Mouse (Mus musculus) CH12.LX (cell line): ENCODE measurements around the gene Cdkn2a. TPM values are rescaled to one million over a fixed set of nuclear protein-coding genes. Genes with fewer than 3 reads are reported as not detected.

Experiments used
- DNase-seq: peaks from one replicate; pipeline ENCODE4 v3.0.0-alpha.2; 2013; ENCODE audit errors: extremely low read depth
- H3K27ac ChIP-seq: 2 replicates; pipeline ENCODE4 v1.5.1; 2012; ENCODE audit warnings: low read depth, mild to moderate bottlenecking, control low read depth, moderate library complexity; ENCODE audit not compliant: insufficient read depth
- H3K27me3 ChIP-seq: replicated peaks from 2 replicates; pipeline ENCODE3; 2012; ENCODE audit warnings: inconsistent platforms
- H3K36me3 ChIP-seq, 2 experiments: replicated peaks in 1 of 2; 2 replicates each; pipeline versions ENCODE3 to v1.6.1; 2012; ENCODE audit warnings: inconsistent platforms in 1 of 2, low read length in 1 of 2, mild to moderate bottlenecking in 1 of 2, mixed read lengths in 1 of 2, moderate library complexity in 1 of 2; ENCODE audit not compliant: control insufficient read depth in 1 of 2, insufficient read depth in 1 of 2
- H3K4me1 ChIP-seq, 2 experiments: 2 replicates each; pipeline ENCODE4 v1.6.1; 2012; ENCODE audit warnings: inconsistent platforms in 1 of 2, moderate library complexity in 1 of 2; ENCODE audit not compliant: insufficient read depth in 2 of 2, control insufficient read depth in 1 of 2
- H3K4me2 ChIP-seq: 2 replicates; pipeline ENCODE4 v1.6.1; 2012; ENCODE audit warnings: low read depth, mild to moderate bottlenecking, control low read depth; ENCODE audit not compliant: poor library complexity, insufficient read depth, severe bottlenecking
- H3K4me3 ChIP-seq, 3 experiments: fragments of 150-350 bp in 1 of 3; sonication (generic) in 1 of 3; replicated peaks in 1 of 3; 2 replicates each; pipeline versions ENCODE3 to v1.5.1; 2011 to 2012; ENCODE audit warnings: low read depth in 2 of 3, low read length in 2 of 3, mild to moderate bottlenecking in 2 of 3, moderate library complexity in 2 of 3, control low read depth in 1 of 3, improper control_type of control experiment in 1 of 3, inconsistent platforms in 1 of 3, mixed read lengths in 1 of 3; ENCODE audit not compliant: poor library complexity in 1 of 3
- H3K79me2 ChIP-seq: replicated peaks from 2 replicates; pipeline ENCODE4 v1.6.1; 2012; ENCODE audit warnings: mild to moderate bottlenecking, moderate library complexity; ENCODE audit not compliant: control insufficient read depth, poor library complexity, insufficient read depth, severe bottlenecking; ENCODE audit errors: extremely low read depth
- H3K9ac ChIP-seq: 2 replicates; pipeline ENCODE4 v1.6.1; 2012; ENCODE audit warnings: low read depth, mild to moderate bottlenecking, control low read depth, moderate library complexity; ENCODE audit not compliant: insufficient read depth
- H3K9me3 ChIP-seq: replicated peaks from 2 replicates; pipeline ENCODE3; 2012; ENCODE audit warnings: low read length, inconsistent platforms, mixed read lengths
- CHD1 ChIP-seq: IDR thresholded peaks from 2 replicates; pipeline ENCODE4 v1.6.1; 2012; ENCODE audit warnings: low read depth, low read length, improper control_type of control experiment, inconsistent platforms
- CHD2 ChIP-seq: IDR thresholded peaks from 2 replicates; pipeline ENCODE4 v1.6.1; 2011; ENCODE audit warnings: low read length, improper control_type of control experiment
- CTCF ChIP-seq, 2 experiments: IDR thresholded peaks in 1 of 2; conservative IDR thresholded peaks in 1 of 2; 2 replicates each; pipeline ENCODE4 v1.5.1; 2011 to 2012; ENCODE audit warnings: low read depth in 2 of 2, low read length in 2 of 2, improper control_type of control experiment in 1 of 2, inconsistent platforms in 1 of 2, mild to moderate bottlenecking in 1 of 2, moderate library complexity in 1 of 2
- ELF1 ChIP-seq: IDR thresholded peaks from 2 replicates; pipeline ENCODE4 v1.6.1; 2014; ENCODE audit warnings: low read depth, mild to moderate bottlenecking, inconsistent platforms, low read length, improper control_type of control experiment
- EP300 ChIP-seq: IDR thresholded peaks from 2 replicates; pipeline ENCODE4 v1.6.1; 2011; ENCODE audit warnings: low read length, improper control_type of control experiment
- HCFC1 ChIP-seq: IDR thresholded peaks from 2 replicates; pipeline ENCODE4 v1.6.1; 2012; ENCODE audit warnings: low read depth, mild to moderate bottlenecking, inconsistent platforms, low read length, improper control_type of control experiment
- IRF4 ChIP-seq: IDR thresholded peaks from 2 replicates; pipeline ENCODE4 v1.6.1; 2014; ENCODE audit warnings: low read depth, mild to moderate bottlenecking, inconsistent platforms, low read length, improper control_type of control experiment
- JUN ChIP-seq: IDR thresholded peaks from 2 replicates; pipeline ENCODE4 v1.6.1; 2011; ENCODE audit warnings: low read depth, mild to moderate bottlenecking, low read length, improper control_type of control experiment, moderate library complexity; ENCODE audit not compliant: insufficient read depth
- KAT2A ChIP-seq: IDR thresholded peaks from 2 replicates; pipeline ENCODE4 v1.6.1; 2012; ENCODE audit warnings: low read length, improper control_type of control experiment, inconsistent platforms; ENCODE audit not compliant: insufficient replicate concordance
- MAFK ChIP-seq: IDR thresholded peaks from 2 replicates; pipeline ENCODE4 v1.6.1; 2011; ENCODE audit warnings: low read length, improper control_type of control experiment; ENCODE audit not compliant: insufficient replicate concordance
- MAZ ChIP-seq: IDR thresholded peaks from 2 replicates; pipeline ENCODE4 v1.6.1; 2012; ENCODE audit warnings: low read depth, mild to moderate bottlenecking, inconsistent platforms, low read length, improper control_type of control experiment, moderate library complexity
- NELFE ChIP-seq: IDR thresholded peaks from 2 replicates; pipeline ENCODE4 v1.6.1; 2011; ENCODE audit warnings: low read depth, low read length, improper control_type of control experiment
- NRF1 ChIP-seq: IDR thresholded peaks from 2 replicates; pipeline ENCODE4 v1.6.1; 2014; ENCODE audit warnings: low read depth, mild to moderate bottlenecking, inconsistent platforms, low read length, improper control_type of control experiment, moderate library complexity
- PAX5 ChIP-seq: IDR thresholded peaks from 2 replicates; pipeline ENCODE4 v1.6.1; 2012; ENCODE audit warnings: low read length, inconsistent platforms, mixed read lengths
- POLR2A ChIP-seq: IDR thresholded peaks from 2 replicates; pipeline ENCODE4 v1.6.1; 2011; ENCODE audit warnings: low read depth, mild to moderate bottlenecking, improper control_type of control experiment, low read length
- RCOR1 ChIP-seq: conservative IDR thresholded peaks from 2 replicates; pipeline ENCODE4 v1.6.1; 2012; ENCODE audit warnings: low read depth, mild to moderate bottlenecking, inconsistent platforms, low read length, improper control_type of control experiment
- SMC3 ChIP-seq: IDR thresholded peaks from 2 replicates; pipeline ENCODE4 v1.6.1; 2011; ENCODE audit warnings: low read depth, low read length, improper control_type of control experiment
- TBP ChIP-seq: conservative IDR thresholded peaks from 2 replicates; pipeline ENCODE4 v1.6.1; 2011; ENCODE audit warnings: low read depth, low read length, improper control_type of control experiment
- TCF12 ChIP-seq: IDR thresholded peaks from 2 replicates; pipeline ENCODE4 v1.6.1; 2014; ENCODE audit warnings: low read depth, mild to moderate bottlenecking, inconsistent platforms, low read length, improper control_type of control experiment
- UBTF ChIP-seq: IDR thresholded peaks from 2 replicates; pipeline ENCODE4 v1.6.1; 2012; ENCODE audit warnings: low read depth, mild to moderate bottlenecking, inconsistent platforms, low read length, improper control_type of control experiment, moderate library complexity
- ZKSCAN1 ChIP-seq: IDR thresholded peaks from 2 replicates; pipeline ENCODE4 v1.6.1; 2012; ENCODE audit warnings: low read depth, inconsistent platforms, low read length, improper control_type of control experiment, borderline replicate concordance
- ZMIZ1 ChIP-seq: IDR thresholded peaks from 2 replicates; pipeline ENCODE4 v1.6.1; 2012; ENCODE audit warnings: low read depth, mild to moderate bottlenecking, inconsistent platforms, low read length, improper control_type of control experiment
- ZNF384 ChIP-seq: IDR thresholded peaks from 2 replicates; pipeline ENCODE4 v1.6.1; 2012; ENCODE audit warnings: low read depth, low read length, improper control_type of control experiment, inconsistent platforms
- dilution Hi-C: fragments of 300-500 bp; cut with MboI; formaldehyde crosslinking; loops from 2 replicates; pipeline ENCODE4 v1.14.3; 2020; ENCODE audit warnings: low sequenced_read_pairs; ENCODE audit not compliant: extremely low pct_unique_long_range_greater_than_20kb, extremely low pct_ligation_motif_present
- in situ Hi-C: fragments of 300-500 bp; cut with MboI; formaldehyde crosslinking; loops from 3 replicates; pipeline ENCODE4 v1.14.3; 2019; ENCODE audit warnings: low sequenced_read_pairs, low pct_ligation_motif_present, low pct_unique_long_range_greater_than_20kb, mixed read lengths
- polyA plus RNA-seq: library from polyadenylated mRNA; unstranded; fragments of >175 nt; gene quantifications from 2 replicates; pipeline ENCODE4 v1.2.1, GENCODE M21; 2012; ENCODE audit warnings: low read depth; ENCODE audit not compliant: insufficient read length
- total RNA-seq, 2 experiments: library from RNA; depleted of rRNA; stranded (reverse); fragments of 300-350 nt in 1 of 2; fragments of >200 nt in 1 of 2; gene quantifications; 2 replicates each; pipeline ENCODE4 v1.2.3; 2012 to 2014

Gene Cdkn2a
- total and polyA plus RNA-seq, 3 experiments, result not detected

GRCm38 (mm10) chr4:89273585-89273984 is 20.9 kb downstream of the Cdkn2a start:
- no peaks in the 10 kb centered on the region for H3K27me3 ChIP-seq
- no peak for DNase-seq
- H3K36me3 ChIP-seq, result no peaks in the 10 kb centered on the region
- no peak overlapping the region for H3K9ac ChIP-seq
- no peak overlapping the region for H3K4me2 ChIP-seq
- H3K4me3 ChIP-seq, result no peak overlapping the region
- no peak for TF ChIP-seq CTCF (conservative IDR thresholded peaks at IDR 0.05 in 1 of 2, IDR thresholded peaks at IDR 0.05 in 1 of 2; ENCODE audit: low read depth in 2 of 2, low read length in 2 of 2)
- no peaks in the 10 kb centered on the region for H3K79me2 ChIP-seq
- H3K27ac ChIP-seq, result no peak overlapping the region
- no peaks in the 10 kb centered on the region for H3K9me3 ChIP-seq
- H3K4me1 ChIP-seq, result no peaks in the 10 kb centered on the region
- dilution Hi-C loops, result no loop called here
- in situ Hi-C loops, result no loop called here

GRCm38 (mm10) chr4:89272961-89273540 is 21.4 kb downstream of the Cdkn2a start:
- Histone ChIP-seq H3K36me3 (no peaks in the 10 kb centered on the region), H3K79me2 (no peaks in the 10 kb centered on the region), H3K4me1 (no peaks in the 10 kb centered on the region), H3K4me2 (no peak overlapping the region), H3K9me3 (no peaks in the 10 kb centered on the region), H3K9ac (no peak overlapping the region)
- dilution Hi-C loops, result no loop called here
- no peak for DNase-seq
- TF ChIP-seq CTCF (conservative IDR thresholded peaks at IDR 0.05 in 1 of 2, IDR thresholded peaks at IDR 0.05 in 1 of 2; ENCODE audit: low read depth in 2 of 2, low read length in 2 of 2), result no peak
- TF ChIP-seq MAFK, result no peak
- TF ChIP-seq TBP, result no peak
- TF ChIP-seq ZNF384, result no peak
- no peak for TF ChIP-seq HCFC1
- no peak for TF ChIP-seq SMC3
- TF ChIP-seq, all 38 proteins: peak for 0
- Histone ChIP-seq H3K27ac (no peak overlapping the region), H3K27me3 (no peaks in the 10 kb centered on the region), H3K4me3 (no peak overlapping the region)
- in situ Hi-C loops, result no loop called here

DNA sequence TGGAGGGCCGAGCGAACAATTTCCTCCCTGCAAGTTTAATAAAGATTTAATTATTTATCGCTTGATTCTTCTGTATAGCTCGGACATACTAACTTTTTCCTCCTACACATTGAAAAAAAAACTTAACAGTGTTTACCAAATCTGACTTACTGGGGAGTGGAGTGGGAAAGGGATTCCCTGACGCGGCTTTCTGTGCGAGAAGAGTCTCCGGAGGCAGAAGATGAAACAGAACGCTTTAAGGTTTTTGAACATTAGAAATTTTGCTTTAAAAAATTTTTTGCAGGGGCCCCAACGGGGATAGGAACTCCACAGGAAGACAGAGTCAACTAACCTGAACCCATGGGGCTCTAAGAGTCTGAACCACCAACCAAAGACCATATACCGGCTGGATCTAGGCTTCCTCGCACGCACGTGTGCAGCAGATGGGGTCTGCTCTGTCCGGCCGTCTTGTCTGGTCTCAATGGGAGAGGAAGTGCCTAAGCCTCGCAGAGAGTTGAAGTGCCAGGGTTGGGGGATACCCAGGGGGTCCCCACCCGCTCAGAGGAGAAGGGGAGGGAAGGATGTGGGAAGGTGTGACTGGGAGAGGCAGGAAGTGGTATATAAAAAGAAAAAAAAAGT is 22.2 kb downstream of the Cdkn2a start:
- Histone ChIP-seq H3K4me2 (no peak overlapping the region), H3K27me3 (no peaks in the 10 kb centered on the region), H3K27ac (no peak overlapping the region), H3K36me3 (no peaks in the 10 kb centered on the region), H3K9ac (no peak overlapping the region), H3K79me2 (no peaks in the 10 kb centered on the region), H3K9me3 (no peaks in the 10 kb centered on the region), H3K4me1 (no peaks in the 10 kb centered on the region), H3K4me3 (no peak overlapping the region)
- dilution Hi-C loops (no loop called here), in situ Hi-C loops (no loop called here)
- no peak for DNase-seq
- TF ChIP-seq ELF1, result no peak
- no peak for TF ChIP-seq IRF4
- no peak for TF ChIP-seq ZKSCAN1
- TF ChIP-seq KAT2A, result no peak
- no peak for TF ChIP-seq UBTF
- TF ChIP-seq ZMIZ1, result no peak
- no peak for TF ChIP-seq TCF12
- TF ChIP-seq JUN, result no peak
- no peak for TF ChIP-seq NRF1
- no peak for TF ChIP-seq CHD2
- no peak for TF ChIP-seq MAZ
- TF ChIP-seq NELFE, result no peak
- no peak for TF ChIP-seq CTCF (conservative IDR thresholded peaks at IDR 0.05 in 1 of 2, IDR thresholded peaks at IDR 0.05 in 1 of 2; ENCODE audit: low read depth in 2 of 2, low read length in 2 of 2)
- no peak for TF ChIP-seq CHD1
- TF ChIP-seq POLR2A, result no peak
- no peak for TF ChIP-seq PAX5
- TF ChIP-seq RCOR1, result no peak
- TF ChIP-seq EP300, result no peak
